Mouse (Mus musculus) embryonic fibroblast, embryonic 13.5 days (primary cell): ENCODE measurements at regions not wholly inside any gene's neighbourhood (a gene's known extent, or its start where the extent isn't known, plus 50 kb on each side); places are given as distances from the start of the nearest gene placed in this dataset.

Experiments
- H3K27ac ChIP-seq: 2 replicates; pipeline ENCODE4 v1.5.1; 2012; ENCODE audit warnings: low read length, control low read depth, inconsistent platforms; ENCODE audit not compliant: insufficient read depth
- H3K4me1 ChIP-seq: 2 replicates; pipeline ENCODE4 v1.6.1; 2011; ENCODE audit warnings: low read length; ENCODE audit not compliant: control insufficient read depth, insufficient read depth
- H3K4me3 ChIP-seq: 2 replicates; pipeline ENCODE4 v1.5.1; 2011; ENCODE audit warnings: mild to moderate bottlenecking, control low read depth, low read length; ENCODE audit not compliant: insufficient read depth
- CTCF ChIP-seq: IDR thresholded peaks from 2 replicates; pipeline ENCODE4 v1.5.1; 2011; ENCODE audit warnings: mild to moderate bottlenecking, control low read depth, low read length, moderate library complexity, borderline replicate concordance; ENCODE audit not compliant: insufficient read depth
- POLR2A ChIP-seq: IDR thresholded peaks from 2 replicates; pipeline ENCODE4 v1.6.1; 2011; ENCODE audit warnings: low read depth, mild to moderate bottlenecking, control low read depth, low read length, moderate library complexity

DNA sequence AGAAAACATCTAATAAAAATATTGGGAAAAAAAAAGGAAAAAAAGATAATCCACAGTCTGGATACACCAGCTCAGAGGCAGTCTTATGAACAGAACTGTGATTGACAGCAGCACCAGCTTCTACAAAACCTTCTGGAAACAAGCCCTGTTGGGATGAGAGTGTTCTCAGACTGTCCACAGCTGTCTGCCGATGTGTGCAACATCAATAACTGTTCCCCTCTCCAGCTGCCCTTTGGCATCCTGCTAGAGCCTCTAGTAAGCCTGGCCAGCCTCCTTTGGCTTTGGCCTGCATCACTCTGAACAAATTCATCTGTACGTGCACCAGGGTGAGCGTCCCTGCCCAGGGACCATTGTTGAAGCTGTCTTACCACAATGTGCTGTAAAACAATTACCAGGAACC, 137.0 kb upstream of the Irs2 start:
- H3K4me1 ChIP-seq: no peaks in the 10 kb centered on the region
- TF ChIP-seq CTCF (no peak), POLR2A (no peak)
- no peak overlapping the region for H3K27ac ChIP-seq
- no peak overlapping the region for H3K4me3 ChIP-seq

- TF ChIP-seq CTCF (no peak), POLR2A (no peak)
- Histone ChIP-seq H3K27ac (no peak overlapping the region), H3K4me1 (no peaks in the 10 kb centered on the region), H3K4me3 (no peak overlapping the region)
Measured at GRCm38 (mm10) chr8:11140566-11140965, 132.3 kb upstream of the Irs2 start.

DNA sequence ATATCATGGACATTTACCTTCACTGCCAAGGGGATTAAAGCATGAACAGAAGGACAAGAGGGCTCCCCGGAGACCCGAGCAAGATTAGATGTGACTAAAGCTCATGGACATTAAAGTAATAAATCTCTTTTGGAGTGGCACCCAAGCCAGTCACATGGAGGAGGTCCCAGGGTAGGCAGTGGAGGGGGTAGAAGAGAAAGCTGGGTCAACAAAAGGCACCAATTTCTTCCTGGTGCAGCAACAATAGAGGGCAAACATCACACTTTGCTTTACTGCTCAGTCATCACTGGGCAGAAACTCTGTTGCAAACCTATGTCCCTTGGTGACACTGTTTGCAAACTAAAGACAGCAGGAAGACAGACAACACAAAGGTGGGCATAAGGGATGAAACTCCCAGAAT, 131.0 kb upstream of the Irs2 start:
- TF ChIP-seq POLR2A (no peak), CTCF (no peak)
- Histone ChIP-seq H3K4me3 (no peak overlapping the region), H3K4me1 (no peaks in the 10 kb centered on the region), H3K27ac (no peak overlapping the region)

DNA sequence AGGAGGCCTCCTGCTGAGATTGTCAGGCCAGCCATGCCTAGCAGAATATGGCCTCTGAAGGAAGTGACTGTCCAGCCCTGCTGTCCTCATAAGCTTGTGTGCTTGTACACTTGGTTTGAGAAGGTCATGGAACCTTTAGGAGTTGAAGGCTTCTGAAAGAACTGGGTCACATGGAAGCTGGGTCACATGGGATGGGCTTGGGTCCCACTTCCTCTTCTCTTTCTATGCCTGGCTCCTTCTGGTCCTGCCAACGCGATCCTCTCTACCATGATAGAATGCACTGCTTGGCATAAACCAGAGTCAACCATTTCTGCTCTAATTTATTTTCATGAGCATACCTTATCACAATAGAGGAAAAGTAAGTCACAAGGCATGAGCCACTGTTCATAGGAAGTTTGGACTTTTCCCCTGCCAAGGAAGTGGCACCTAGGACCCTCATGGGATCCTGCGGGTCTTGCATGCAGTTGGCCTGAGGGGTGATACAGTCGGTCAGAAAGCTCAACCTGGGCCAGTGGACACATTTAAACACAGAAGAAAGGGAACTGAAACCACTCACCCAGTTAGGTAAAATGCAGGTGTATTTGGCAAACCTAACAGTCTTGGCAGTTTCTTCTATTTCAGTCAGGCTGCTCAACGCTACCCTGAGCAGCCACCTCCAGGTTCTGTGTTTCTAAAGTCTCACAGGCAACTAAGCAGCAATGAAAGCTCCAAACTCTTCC, 130.2 kb upstream of the Irs2 start:
- Histone ChIP-seq H3K27ac (no peak overlapping the region), H3K4me1 (no peaks in the 10 kb centered on the region), H3K4me3 (no peak overlapping the region)
- no peak for TF ChIP-seq CTCF
- TF ChIP-seq POLR2A: no peak

DNA sequence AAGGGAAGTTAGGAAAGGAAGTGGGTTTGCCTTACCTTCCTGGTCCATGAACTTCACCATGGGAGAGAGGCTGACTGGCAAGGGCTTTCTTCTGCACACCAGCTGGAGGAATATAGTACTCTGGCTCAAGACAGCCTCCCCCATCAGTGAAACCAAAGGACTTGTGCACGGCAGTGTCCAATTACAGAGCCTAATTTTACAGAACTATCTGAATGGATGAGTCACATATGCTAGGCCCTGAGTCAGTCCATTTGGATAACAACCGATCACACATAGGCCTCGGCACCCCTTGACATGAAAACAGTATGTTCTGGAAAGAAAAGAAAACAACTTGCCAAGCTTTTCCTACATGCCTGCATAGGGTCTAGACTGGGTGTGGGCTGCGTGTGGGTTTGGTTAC, 128.3 kb upstream of the Irs2 start:
- H3K4me1 ChIP-seq: no peaks in the 10 kb centered on the region
- H3K4me3 ChIP-seq: no peak overlapping the region
- no peak overlapping the region; the same call in 1 of the 2 replicates for H3K27ac ChIP-seq
- TF ChIP-seq CTCF (no peak), POLR2A (no peak)

DNA sequence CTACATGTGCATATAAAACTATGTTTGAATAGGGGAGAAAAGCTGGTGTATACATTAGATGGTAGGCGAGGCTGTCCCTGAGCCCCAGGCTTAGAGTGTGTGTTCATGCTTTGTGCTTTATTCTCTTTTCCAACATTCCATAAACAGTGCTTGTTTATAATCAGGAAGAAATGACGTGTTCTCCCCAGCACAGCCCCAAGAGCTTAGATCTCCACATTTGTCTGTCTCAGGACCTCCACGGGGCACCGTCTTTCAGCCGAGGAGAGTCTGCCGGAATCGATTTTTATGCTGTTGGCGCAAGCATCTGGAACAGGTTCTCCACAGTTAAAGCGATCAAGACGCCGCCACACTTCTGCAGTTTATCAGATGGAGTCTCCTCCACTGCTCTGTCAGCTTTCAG, 126.9 kb upstream of the Irs2 start:
- Histone ChIP-seq H3K27ac (no peak overlapping the region), H3K4me1 (no peaks in the 10 kb centered on the region), H3K4me3 (no peak overlapping the region)
- TF ChIP-seq CTCF (no peak), POLR2A (no peak)

GRCm38 (mm10) chr8:11134562-11134961, 126.3 kb upstream of the Irs2 start:
- H3K4me1 ChIP-seq: no peaks in the 10 kb centered on the region
- no peak overlapping the region for H3K4me3 ChIP-seq
- TF ChIP-seq POLR2A (no peak), CTCF (no peak)
- H3K27ac ChIP-seq: no peak overlapping the region

GRCm38 (mm10) chr8:11119030-11119634, 110.9 kb upstream of the Irs2 start:
- TF ChIP-seq CTCF (no peak), POLR2A (no peak)
- no peaks in the 10 kb centered on the region for H3K4me1 ChIP-seq
- no peak overlapping the region for H3K4me3 ChIP-seq

DNA sequence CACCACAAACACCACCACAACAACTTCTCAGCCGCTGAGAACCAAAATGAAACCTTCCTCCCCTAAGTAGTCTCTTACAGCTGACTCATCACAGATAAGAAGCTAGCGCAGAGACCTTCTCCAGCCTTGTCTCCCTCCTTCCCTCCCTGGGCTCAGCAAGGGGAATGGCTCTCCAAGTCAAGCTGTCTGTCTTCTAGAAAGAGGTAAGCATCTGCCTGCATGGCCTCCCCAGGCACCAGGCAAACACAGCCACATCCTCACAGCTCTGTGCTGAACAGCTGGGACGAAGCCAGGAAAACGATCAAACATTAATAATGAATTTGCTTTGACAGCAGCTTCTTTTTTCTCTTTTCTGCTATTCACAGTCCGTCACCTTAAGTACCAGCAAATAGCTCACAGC, 108.3 kb upstream of the Irs2 start:
- Histone ChIP-seq H3K27ac (no peak overlapping the region), H3K4me3 (no peak overlapping the region), H3K4me1 (no peaks in the 10 kb centered on the region)
- TF ChIP-seq POLR2A: no peak
- no peak for TF ChIP-seq CTCF

More at GRCm38 (mm10) chr8:11119030-11119634, 110.9 kb upstream of the Irs2 start:
- no peak overlapping the region for H3K27ac ChIP-seq

- Histone ChIP-seq H3K4me1 (no peaks in the 10 kb centered on the region), H3K27ac (no peak overlapping the region), H3K4me3 (no peak overlapping the region)
- TF ChIP-seq POLR2A (no peak), CTCF (no peak)
Measured at GRCm38 (mm10) chr8:11115210-11115609, 107.0 kb upstream of the Irs2 start.

DNA sequence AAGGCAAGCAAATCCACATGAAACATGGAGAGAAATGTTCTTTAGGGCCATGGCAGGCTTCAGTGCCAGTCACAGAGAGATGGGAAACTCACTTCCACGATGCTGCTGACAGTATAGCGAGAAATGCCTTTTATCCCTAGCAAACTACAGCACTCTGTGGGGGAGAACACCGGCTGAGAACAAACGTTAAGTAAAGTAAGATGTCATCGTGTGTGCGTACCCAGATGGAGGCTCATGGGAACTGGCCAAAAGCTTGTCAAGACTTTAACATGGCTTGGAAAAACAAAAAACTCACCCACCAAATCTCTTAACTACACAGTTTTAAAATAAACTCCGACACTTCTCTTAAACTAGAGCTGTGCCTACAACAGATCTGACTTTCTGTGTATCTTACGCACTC, 106.3 kb upstream of the Irs2 start:
- H3K4me3 ChIP-seq: no peak overlapping the region
- TF ChIP-seq CTCF: no peak
- TF ChIP-seq POLR2A: no peak
- H3K4me1 ChIP-seq: no peaks in the 10 kb centered on the region
- no peak overlapping the region for H3K27ac ChIP-seq
